19 mouse cellular contexts compared by ENCODE assay signal in genomic region chr9:45185250-45185649, GRCm38 (mm10). TPM values are rescaled to one million over a fixed set of nuclear protein-coding genes. Genes with fewer than 3 reads are reported as not detected.
DNase-seq lines count a peak whose midpoint lies in the region; ATAC-seq and TF ChIP-seq lines count a peak whose summit lies in the region.
"Had no signal": no experiment of that assay in that cellular context is flagged by ENCODE, and none has a peak within 500 bp of the region (broad histone marks: within the 10 kb centered on the region; RNA-seq: fewer than 3 reads in every experiment).

No protein-coding gene starts in this region.

- H3K9ac ChIP-seq in hindbrain, embryonic 12.5 days: no peak overlapping the region
- H3K9ac ChIP-seq in hindbrain, postnatal 0 days (replicated peaks; ENCODE audit: low read length): no peak overlapping the region
- H3K9ac ChIP-seq: heart, embryonic 15.5 days; limb, embryonic 15.5 days had no signal

- ATAC-seq in hindbrain, embryonic 12.5 days (ENCODE audit: low FRiP score): no peak
- no peak for ATAC-seq in hindbrain, postnatal 0 days

- no peaks in the 10 kb centered on the region for H3K9me3 ChIP-seq in hindbrain, embryonic 12.5 days (replicated peaks)
- no peaks in the 10 kb centered on the region for H3K9me3 ChIP-seq in hindbrain, postnatal 0 days (ENCODE audit: low read length)
- H3K9me3 ChIP-seq: heart, embryonic 15.5 days; limb, embryonic 15.5 days; midbrain, embryonic 10.5 days had no signal

- no peak overlapping the region for H3K4me2 ChIP-seq in hindbrain, embryonic 12.5 days (replicated peaks)
- H3K4me2 ChIP-seq in hindbrain, postnatal 0 days (ENCODE audit: low read depth, low read length): no peak overlapping the region
- H3K4me2 ChIP-seq: heart, embryonic 15.5 days; limb, embryonic 15.5 days had no signal

- no peak overlapping the region for H3K4me3 ChIP-seq in hindbrain, embryonic 12.5 days
- no peak overlapping the region for H3K4me3 ChIP-seq in hindbrain, postnatal 0 days (ENCODE audit: low read length)
- H3K4me3 ChIP-seq: erythroblast, embryonic 14.5 days; heart, embryonic 15.5 days; limb, embryonic 15.5 days; midbrain, embryonic 10.5 days had no signal

- H3K4me1 ChIP-seq in hindbrain, embryonic 12.5 days: no peaks in the 10 kb centered on the region
- H3K4me1 ChIP-seq in hindbrain, postnatal 0 days (ENCODE audit: insufficient read depth, low read length): no peaks in the 10 kb centered on the region
- H3K4me1 ChIP-seq: heart, embryonic 15.5 days; limb, embryonic 15.5 days; midbrain, embryonic 10.5 days had no signal

- no peaks in the 10 kb centered on the region for H3K36me3 ChIP-seq in hindbrain, embryonic 12.5 days
- no peaks in the 10 kb centered on the region for H3K36me3 ChIP-seq in hindbrain, postnatal 0 days (ENCODE audit: insufficient read depth, low read length)
- H3K36me3 ChIP-seq: heart, embryonic 15.5 days; limb, embryonic 15.5 days; midbrain, embryonic 10.5 days had no signal

- DNase-seq in layer of hippocampus, adult 11-12 months (ENCODE audit: low spot score): peak; percentile 53
- DNase-seq in layer of hippocampus, adult 9-10 months (ENCODE audit: low spot score): no peak
- peak; percentile 36 to 37 for DNase-seq in layer of hippocampus, postnatal 36 days
- DNase-seq in right cerebral cortex, adult 2 months (ENCODE audit: low spot score in 2 of 2): peak; percentile 68 to 73
- DNase-seq in thymus, postnatal 25 days: peak; percentile 69
- DNase-seq in hindbrain, postnatal 0 days (ENCODE audit: low spot score): no peak
- no peak for DNase-seq in cerebellum, adult 18-20 months
- DNase-seq: cerebellum, adult 11-12 months; gastrocnemius, postnatal 36 days; spleen, adult 18-20 months had no signal

- no peaks in the 10 kb centered on the region for H3K27me3 ChIP-seq in hindbrain, embryonic 12.5 days
- H3K27me3 ChIP-seq in hindbrain, postnatal 0 days (ENCODE audit: insufficient read depth, low read length): no peaks in the 10 kb centered on the region
- H3K27me3 ChIP-seq: heart, embryonic 15.5 days; limb, embryonic 15.5 days had no signal

- TF ChIP-seq CTCF in hindbrain, postnatal 0 days (IDR thresholded peaks at IDR 0.05; ENCODE audit: low read depth): no peak

- H3K27ac ChIP-seq in hindbrain, embryonic 12.5 days: no peak overlapping the region
- H3K27ac ChIP-seq in hindbrain, postnatal 0 days: no peak overlapping the region
- H3K27ac ChIP-seq: heart, embryonic 15.5 days; kidney, postnatal 0 days; limb, embryonic 15.5 days; midbrain, embryonic 10.5 days; stomach, postnatal 0 days had no signal

- 80% methylated on average over 4 of the region's 4 CpGs for WGBS in hindbrain, embryonic 12.5 days
- 69% methylated on average over 4 of the region's 4 CpGs for WGBS in hindbrain, postnatal 0 days

RNA-seq across cellular contexts. Expression of gene BC049352, which starts 3.4 kb away (rescaled TPM):
- under 1 TPM; 0.20 to 0.62 TPM for total RNA-seq in layer of hippocampus, postnatal 36 days (2021)
- 0.13 TPM in 1 of 2 replicates, not detected in the other for polyA plus RNA-seq in hindbrain, embryonic 12.5 days (2016; fragmentation: Nextera tagmentation; extraction: Ambion mirVana)
- total RNA-seq in hindbrain, postnatal 0 days (2014; rRNA removed): not detected in 2 replicates
- 0.16 and 0.19 TPM in 2 replicates for polyA plus RNA-seq in hindbrain, postnatal 0 days (2015; fragmentation: Nextera tagmentation; extraction: Ambion mirVana)
- total RNA-seq: MEL had no signal
- polyA plus RNA-seq: C2C12; erythroblast, embryonic 14.5 days; heart, embryonic 15.5 days; midbrain, embryonic 10.5 days had no signal

RNA-seq across cellular contexts. Expression of gene Tmprss4, which starts 18.6 kb away (rescaled TPM):
- total RNA-seq in layer of hippocampus, postnatal 36 days (2021): not detected
- polyA plus RNA-seq in hindbrain, embryonic 12.5 days (2016; fragmentation: Nextera tagmentation; extraction: Ambion mirVana): 0.18 and 0.21 TPM in 2 replicates
- total RNA-seq in hindbrain, postnatal 0 days (2014; rRNA removed): 1.1 TPM in 1 of 2 replicates, not detected in the other
- polyA plus RNA-seq in hindbrain, postnatal 0 days (2015; fragmentation: Nextera tagmentation; extraction: Ambion mirVana): not detected in 2 replicates
- total RNA-seq: gastrocnemius, postnatal 36 days; MEL had no signal
- polyA plus RNA-seq: C2C12; erythroblast, embryonic 14.5 days; midbrain, embryonic 10.5 days had no signal

RNA-seq across cellular contexts. Expression of gene Scn4b, which starts 47.1 kb away (rescaled TPM):
- 10 to 100 TPM; 11.1 to 14.2 TPM for total RNA-seq in layer of hippocampus, postnatal 36 days (2021)
- 0.40 and 0.46 TPM in 2 replicates for polyA plus RNA-seq in hindbrain, embryonic 12.5 days (2016; fragmentation: Nextera tagmentation; extraction: Ambion mirVana)
- total RNA-seq in hindbrain, postnatal 0 days (2014; rRNA removed): 2.2 TPM in 2 replicates
- polyA plus RNA-seq in hindbrain, postnatal 0 days (2015; fragmentation: Nextera tagmentation; extraction: Ambion mirVana): 0.79 and 0.85 TPM in 2 replicates
- total RNA-seq: MEL had no signal
- polyA plus RNA-seq: erythroblast, embryonic 14.5 days had no signal

Comparison
In these comparisons a context has a peak if more than half of its experiments do, and no peak if none do; other contexts are left out.
1. DNase-seq: peak in layer of hippocampus, adult 11-12 months (single experiment), layer of hippocampus, postnatal 36 days (2 of 2), right cerebral cortex, adult 2 months (2 of 2) and thymus, postnatal 25 days (single experiment); none in layer of hippocampus, adult 9-10 months (single experiment), hindbrain, postnatal 0 days (single experiment) and cerebellum, adult 18-20 months (0 of 2).